Mouse (Mus musculus) CH12.LX (cell line): ENCODE measurements around the gene Asic1.

Experiments used
- CHD1 ChIP-seq: IDR thresholded peaks from 2 replicates; pipeline ENCODE4 v1.6.1; 2012; ENCODE audit warnings: low read depth, low read length, improper control_type of control experiment, inconsistent platforms
- CTCF ChIP-seq, 2 experiments: IDR thresholded peaks in 1 of 2; conservative IDR thresholded peaks in 1 of 2; 2 replicates each; pipeline ENCODE4 v1.5.1; 2011 to 2012; ENCODE audit warnings: low read depth in 2 of 2, low read length in 2 of 2, improper control_type of control experiment in 1 of 2, inconsistent platforms in 1 of 2, mild to moderate bottlenecking in 1 of 2, moderate library complexity in 1 of 2
- EP300 ChIP-seq: IDR thresholded peaks from 2 replicates; pipeline ENCODE4 v1.6.1; 2011; ENCODE audit warnings: low read length, improper control_type of control experiment
- GABPA ChIP-seq: IDR thresholded peaks from 2 replicates; pipeline ENCODE4 v1.6.1; 2012; ENCODE audit warnings: low read depth, low read length, improper control_type of control experiment, inconsistent platforms; ENCODE audit not compliant: insufficient replicate concordance
- HCFC1 ChIP-seq: IDR thresholded peaks from 2 replicates; pipeline ENCODE4 v1.6.1; 2012; ENCODE audit warnings: low read depth, mild to moderate bottlenecking, inconsistent platforms, low read length, improper control_type of control experiment
- MXI1 ChIP-seq: IDR thresholded peaks from 2 replicates; pipeline ENCODE4 v1.6.1; 2011; ENCODE audit warnings: mild to moderate bottlenecking, low read depth, low read length, improper control_type of control experiment
- POLR2A ChIP-seq: IDR thresholded peaks from 2 replicates; pipeline ENCODE4 v1.6.1; 2011; ENCODE audit warnings: low read depth, mild to moderate bottlenecking, improper control_type of control experiment, low read length
- POLR2AphosphoS2 ChIP-seq: IDR thresholded peaks from 2 replicates; pipeline ENCODE4 v1.6.1; 2011; ENCODE audit warnings: low read depth, low read length, improper control_type of control experiment
- SIN3A ChIP-seq: IDR thresholded peaks from 2 replicates; pipeline ENCODE4 v1.6.1; 2012; ENCODE audit warnings: low read length, improper control_type of control experiment, inconsistent platforms
- TBP ChIP-seq: conservative IDR thresholded peaks from 2 replicates; pipeline ENCODE4 v1.6.1; 2011; ENCODE audit warnings: low read depth, low read length, improper control_type of control experiment
- ZC3H11A ChIP-seq: IDR thresholded peaks from 2 replicates; pipeline ENCODE4 v1.6.1; 2012; ENCODE audit warnings: low read depth, mild to moderate bottlenecking, inconsistent platforms, low read length, improper control_type of control experiment
- ZKSCAN1 ChIP-seq: IDR thresholded peaks from 2 replicates; pipeline ENCODE4 v1.6.1; 2012; ENCODE audit warnings: low read depth, inconsistent platforms, low read length, improper control_type of control experiment, borderline replicate concordance
- ZNF384 ChIP-seq: IDR thresholded peaks from 2 replicates; pipeline ENCODE4 v1.6.1; 2012; ENCODE audit warnings: low read depth, low read length, improper control_type of control experiment, inconsistent platforms

GRCm38 (mm10) chr15:99714858-99715257 is 44.7 kb downstream of the Asic1 start:
- peak; percentile 93 to 99 for TF ChIP-seq CTCF (conservative IDR thresholded peaks at IDR 0.05 in 1 of 2, IDR thresholded peaks at IDR 0.05 in 1 of 2; ENCODE audit: low read depth in 2 of 2, low read length in 2 of 2)
- peak; percentile 31; the same call in 1 of the 2 replicates for TF ChIP-seq ZC3H11A
- TF ChIP-seq ZNF384: no peak
- no peak for TF ChIP-seq MXI1
- no peak for TF ChIP-seq ZKSCAN1
- no peak for TF ChIP-seq POLR2A
- TF ChIP-seq EP300: no peak
- no peak for TF ChIP-seq GABPA
- TF ChIP-seq SIN3A: no peak
- TF ChIP-seq HCFC1: no peak
- no peak for TF ChIP-seq CHD1
- TF ChIP-seq TBP: no peak
- no peak for TF ChIP-seq POLR2AphosphoS2
